Mouse (Mus musculus) cerebellum, adult 2 months (tissue): Measurements from ENCODE around the gene Map3k7.

Source experiments
- CTCF ChIP-seq: fragments of 200-500 bp; IDR thresholded peaks from 2 replicates; pipeline ENCODE4 v1.5.1; 2011; ENCODE audit warnings: low read depth, mild to moderate bottlenecking, control low read depth, low read length, moderate library complexity, borderline replicate concordance; ENCODE audit not compliant: insufficient read depth
- POLR2A ChIP-seq: fragments of 200-500 bp; IDR thresholded peaks from 2 replicates; pipeline ENCODE4 v1.6.1; 2011; ENCODE audit warnings: low read length, control low read depth, borderline replicate concordance; ENCODE audit not compliant: insufficient read depth

GRCm38 (mm10) chr4:31941616-31942015 lies 22.3 kb upstream of the Map3k7 start:
- no peak for TF ChIP-seq POLR2A
- TF ChIP-seq CTCF, result no peak
